Mouse (Mus musculus): Measurements from ENCODE around the gene Unc79.

The Unc79 gene

GRCm38 (mm10) chr12:103211078-103211477 lies 262.4 kb downstream of the Unc79 start:
- DNase-seq: no peak

- no peak for DNase-seq
These were observed 264.9 kb downstream of the Unc79 start for GRCm38 (mm10) chr12:103213591-103213990.

GRCm38 (mm10) chr12:103214270-103214669 lies 265.6 kb downstream of the Unc79 start:
- DNase-seq: peak; percentile 58 to 72

GRCm38 (mm10) chr12:103214797-103215196 lies 266.1 kb downstream of the Unc79 start:
- DNase-seq: no peak

GRCm38 (mm10) chr12:103215877-103216610 lies 267.4 kb downstream of the Unc79 start:
- DNase-seq: peak; percentile 32 to 36

- DNase-seq: no peak
These were observed 275.0 kb downstream of the Unc79 start for GRCm38 (mm10) chr12:103223671-103224070.

GRCm38 (mm10) chr12:103226121-103226520 lies 277.5 kb downstream of the Unc79 start:
- DNase-seq: no peak

GRCm38 (mm10) chr12:103229058-103229457 lies 280.4 kb downstream of the Unc79 start:
- no peak for DNase-seq
